Mouse (Mus musculus) neural tube, embryonic 14.5 days (tissue): ENCODE results near the gene Grip1. TPM values are rescaled to one million over a fixed set of nuclear protein-coding genes. Genes with fewer than 3 reads are reported as not detected.

Experiments used
- ATAC-seq: fragments of 200-750 bp; cut with Nextera tagmentation; 2 replicates; pipeline ENCODE4 v1.8.0; 2017; ENCODE audit warnings: low read depth, mild to moderate bottlenecking, moderate TSS enrichment, moderate library complexity
- H3K27ac ChIP-seq: fragments of 300-500 bp; sonication (generic); 2 replicates; pipeline ENCODE4 v1.5.1; 2014; ENCODE audit warnings: low read depth, mild to moderate bottlenecking, control low read depth, low read length, moderate library complexity, mixed read lengths
- H3K27me3 ChIP-seq: fragments of 300-500 bp; sonication (generic); 2 replicates; pipeline ENCODE4 v1.6.1; 2014; ENCODE audit warnings: low read length; ENCODE audit not compliant: control insufficient read depth, insufficient read depth
- H3K36me3 ChIP-seq: fragments of 300-500 bp; sonication (generic); 2 replicates; pipeline ENCODE4 v1.6.1; 2014; ENCODE audit warnings: low read length, mixed read lengths; ENCODE audit not compliant: control insufficient read depth, insufficient read depth
- H3K4me1 ChIP-seq: fragments of 300-500 bp; sonication (generic); 2 replicates; pipeline ENCODE4 v1.6.1; 2014; ENCODE audit warnings: low read length; ENCODE audit not compliant: control insufficient read depth, insufficient read depth
- H3K4me2 ChIP-seq: fragments of 300-500 bp; sonication (generic); 2 replicates; pipeline ENCODE4 v1.6.1; 2014; ENCODE audit warnings: mild to moderate bottlenecking, low read depth, low read length, control low read depth
- H3K4me3 ChIP-seq: fragments of 300-500 bp; sonication (generic); 2 replicates; pipeline ENCODE4 v1.5.1; 2014; ENCODE audit warnings: low read depth, low read length, control low read depth, mixed read lengths
- H3K9ac ChIP-seq: fragments of 300-500 bp; sonication (generic); replicated peaks from 2 replicates; pipeline ENCODE4 v1.6.1; 2014; ENCODE audit warnings: low read depth, mild to moderate bottlenecking, control low read depth, low read length, mixed read lengths
- H3K9me3 ChIP-seq: fragments of 300-500 bp; sonication (generic); 2 replicates; pipeline ENCODE4 v1.6.1; 2016; ENCODE audit warnings: low read length; ENCODE audit not compliant: control insufficient read depth
- WGBS: fragments of 180-500 bp; shearing (Covaris S2); extraction: QIAGEN DNeasy Blood & Tissue Kit; methylation state at CpG from one replicate; pipeline ENCODE4 v1.1.7; 2014; 5-methylcytosine and 5-hydroxymethylcytosine counted together
- polyA plus RNA-seq: library from polyadenylated mRNA; unstranded; fragments of >200 nt; fragmentation: Nextera tagmentation; extraction: Ambion mirVana; gene quantifications from 2 replicates; pipeline ENCODE4 v1.2.1, GENCODE M21; 2014

The Grip1 gene
- polyA plus RNA-seq, 1 experiment from 2014 or later, result 27.0 TPM

GRCm38 (mm10) chr10:119475166-119475565 lies 21.5 kb downstream of the Grip1 start:
- Histone ChIP-seq H3K9ac (no peak overlapping the region), H3K4me3 (no peak overlapping the region), H3K4me1 (no peaks in the 10 kb centered on the region), H3K9me3 (no peaks in the 10 kb centered on the region), H3K27me3 (no peaks in the 10 kb centered on the region), H3K27ac (no peak overlapping the region), H3K4me2 (no peak overlapping the region), H3K36me3 (no peaks in the 10 kb centered on the region)
- 68% methylated on average over 9 of the region's 9 CpGs for WGBS
- no peak for ATAC-seq

DNA sequence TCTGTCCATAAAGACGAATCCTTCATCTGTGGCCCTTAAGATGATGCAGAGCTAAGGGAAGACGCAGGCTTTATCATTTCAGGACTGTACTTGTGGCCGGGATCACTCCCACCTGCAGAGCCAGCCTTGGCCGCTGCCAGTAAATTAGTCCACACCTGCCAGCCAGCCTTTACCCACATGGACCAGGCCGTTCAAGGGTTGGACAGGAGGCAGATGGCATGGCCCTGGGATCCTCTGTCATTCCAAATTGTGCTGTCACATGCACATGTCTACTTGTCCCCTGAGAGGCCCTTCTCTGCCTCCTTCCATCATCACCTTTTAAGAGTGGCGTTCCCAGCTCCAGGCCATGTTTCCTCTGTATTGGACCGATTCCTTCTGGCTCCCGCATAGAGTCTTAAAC lies 24.0 kb downstream of the Grip1 start:
- no peak for ATAC-seq
- peaks cover under 1% of the 10 kb centered on the region; the same call in 1 of the 2 replicates for H3K4me1 ChIP-seq
- H3K27ac ChIP-seq, result no peak overlapping the region
- 79% methylated on average over 8 of the region's 8 CpGs for WGBS
- no peak overlapping the region for H3K4me3 ChIP-seq
- H3K9ac ChIP-seq, result no peak overlapping the region
- H3K27me3 ChIP-seq, result no peaks in the 10 kb centered on the region
- no peak overlapping the region for H3K4me2 ChIP-seq
- no peaks in the 10 kb centered on the region for H3K36me3 ChIP-seq
- no peaks in the 10 kb centered on the region for H3K9me3 ChIP-seq

GRCm38 (mm10) chr10:119483068-119483705 lies 29.6 kb downstream of the Grip1 start:
- no peaks in the 10 kb centered on the region for H3K9me3 ChIP-seq
- no peaks in the 10 kb centered on the region for H3K27me3 ChIP-seq
- no peak overlapping the region for H3K4me3 ChIP-seq
- whole genome bisulfite sequencing, result 29% methylated on average over 17 of the region's 17 CpGs
- no peaks in the 10 kb centered on the region for H3K36me3 ChIP-seq
- peak overlapping the region; percentile 27; the same call in 1 of the 2 replicates for H3K4me2 ChIP-seq
- H3K4me1 ChIP-seq, result peaks cover 14% of the 10 kb centered on the region
- ATAC-seq, result 0 out of 2 replicates have a peak, but pooled peaks have one; percentile 6
- no peak overlapping the region for H3K9ac ChIP-seq
- H3K27ac ChIP-seq, result no peak overlapping the region

- Histone ChIP-seq H3K4me3 (no peak overlapping the region), H3K27me3 (no peaks in the 10 kb centered on the region), H3K4me2 (peak overlapping the region; percentile 27; the same call in 1 of the 2 replicates), H3K9ac (no peak overlapping the region), H3K9me3 (no peaks in the 10 kb centered on the region), H3K4me1 (peaks cover 14% of the 10 kb centered on the region), H3K36me3 (no peaks in the 10 kb centered on the region), H3K27ac (no peak overlapping the region)
- ATAC-seq, result no peak
- 5% methylated on average over 6 of the region's 6 CpGs for WGBS
These were observed 30.1 kb downstream of the Grip1 start for GRCm38 (mm10) chr10:119483766-119484165.

- H3K36me3 ChIP-seq, result no peaks in the 10 kb centered on the region
- WGBS, result 90% methylated on average over 7 of the region's 7 CpGs
- peaks cover 14% of the 10 kb centered on the region for H3K4me1 ChIP-seq
- no peak overlapping the region for H3K4me3 ChIP-seq
- H3K27ac ChIP-seq, result no peak overlapping the region
- no peaks in the 10 kb centered on the region for H3K27me3 ChIP-seq
- no peak overlapping the region for H3K4me2 ChIP-seq
- ATAC-seq, result no peak
- no peaks in the 10 kb centered on the region for H3K9me3 ChIP-seq
- H3K9ac ChIP-seq, result no peak overlapping the region
These were observed 33.3 kb downstream of the Grip1 start for GRCm38 (mm10) chr10:119486936-119487335.

- H3K36me3 ChIP-seq, result no peaks in the 10 kb centered on the region
- ATAC-seq, result no peak
These were observed 37.2 kb downstream of the Grip1 start for GRCm38 (mm10) chr10:119490831-119491230.

GRCm38 (mm10) chr10:119495317-119495716 lies 41.7 kb downstream of the Grip1 start:
- no peak for ATAC-seq
- Histone ChIP-seq H3K9ac (no peak overlapping the region), H3K4me3 (no peak overlapping the region), H3K4me1 (0 out of 2 replicates have a peak, but pooled peaks cover 4% of the 10 kb centered on the region), H3K27ac (no peak overlapping the region), H3K27me3 (no peaks in the 10 kb centered on the region), H3K9me3 (no peaks in the 10 kb centered on the region), H3K4me2 (no peak overlapping the region), H3K36me3 (no peaks in the 10 kb centered on the region)
- 83% methylated on average over 8 of the region's 8 CpGs for WGBS

More at GRCm38 (mm10) chr10:119490831-119491230, 37.2 kb downstream of the Grip1 start:
- Histone ChIP-seq H3K4me1 (no peaks in the 10 kb centered on the region), H3K4me3 (no peak overlapping the region), H3K9me3 (no peaks in the 10 kb centered on the region), H3K9ac (no peak overlapping the region), H3K27ac (no peak overlapping the region), H3K27me3 (no peaks in the 10 kb centered on the region), H3K4me2 (no peak overlapping the region)
- 93% methylated on average over 18 of the region's 18 CpGs for WGBS

DNA sequence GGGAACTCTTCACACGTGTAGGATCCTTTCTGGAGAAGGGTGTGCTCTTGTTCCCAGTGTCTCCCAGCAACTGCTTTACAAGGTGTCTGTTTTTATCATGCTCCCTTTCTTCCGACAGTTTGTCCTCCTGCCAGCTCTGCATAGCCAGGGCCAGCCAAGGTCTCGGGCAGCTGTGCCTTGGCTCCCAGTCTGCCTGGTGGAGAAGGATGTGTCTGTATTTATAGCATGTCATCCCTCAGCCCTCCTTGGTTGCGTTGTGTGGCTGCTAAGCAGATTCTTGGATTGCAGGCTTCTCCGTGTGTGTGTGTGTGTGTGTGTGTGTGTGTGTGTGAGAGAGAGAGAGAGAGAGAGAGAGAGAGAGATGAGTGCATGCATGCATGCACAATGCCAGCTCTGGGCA lies 42.6 kb downstream of the Grip1 start:
- Histone ChIP-seq H3K4me2 (no peak overlapping the region), H3K4me1 (0 out of 2 replicates have a peak, but pooled peaks cover 4% of the 10 kb centered on the region), H3K9ac (no peak overlapping the region), H3K9me3 (no peaks in the 10 kb centered on the region), H3K4me3 (no peak overlapping the region), H3K36me3 (no peaks in the 10 kb centered on the region), H3K27ac (no peak overlapping the region), H3K27me3 (no peaks in the 10 kb centered on the region)
- WGBS, result 47% methylated on average over 5 of the region's 5 CpGs
- peak; percentile 66; the same call in 1 of the 2 replicates for ATAC-seq

DNA sequence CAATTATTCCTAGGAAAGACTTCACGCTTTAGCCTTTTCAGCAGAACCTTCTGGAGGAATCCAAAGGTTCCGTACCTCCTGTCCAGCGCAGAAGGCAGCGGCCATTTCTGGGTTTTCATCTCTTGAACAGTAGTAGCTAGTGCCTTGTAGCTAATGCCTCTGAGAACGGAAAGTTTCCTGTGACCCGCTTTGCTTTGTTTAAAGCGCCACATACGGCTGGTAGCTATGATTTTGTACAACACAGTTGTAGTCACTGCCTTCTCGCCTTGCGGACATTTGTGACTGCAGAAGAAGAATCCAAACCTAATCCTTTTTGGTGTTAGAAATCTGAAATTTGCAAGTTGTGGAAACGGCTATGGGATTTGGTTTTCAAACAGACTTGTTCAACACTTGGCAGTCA lies 68.1 kb downstream of the Grip1 start:
- H3K4me2 ChIP-seq, result no peak overlapping the region
- no peaks in the 10 kb centered on the region for H3K9me3 ChIP-seq
- 97% methylated on average over 11 of the region's 11 CpGs for WGBS
- H3K27me3 ChIP-seq, result no peaks in the 10 kb centered on the region
- no peak for ATAC-seq
- H3K4me3 ChIP-seq, result no peak overlapping the region
- H3K4me1 ChIP-seq, result no peaks in the 10 kb centered on the region
- H3K36me3 ChIP-seq, result no peaks in the 10 kb centered on the region
- no peak overlapping the region for H3K9ac ChIP-seq
- H3K27ac ChIP-seq, result no peak overlapping the region
